Mouse (Mus musculus) ES-Bruce4 (cell line): Measurements from ENCODE around the gene Trmt10b. TPM values are rescaled to one million over a fixed set of nuclear protein-coding genes. Genes with fewer than 3 reads are reported as not detected.
A peak's percentile ranks its signal among the peaks of the same experiment; 100 is the strongest.

ENCODE experiments used
- H3K27ac ChIP-seq: 2 replicates; pipeline ENCODE4 v1.5.1; 2012; ENCODE audit warnings: low read length, inconsistent platforms; ENCODE audit not compliant: insufficient read depth
- H3K27me3 ChIP-seq: 2 replicates; pipeline ENCODE4 v1.6.1; 2012; ENCODE audit warnings: mild to moderate bottlenecking, low read length, inconsistent platforms; ENCODE audit not compliant: control insufficient read depth, poor library complexity, insufficient read depth, severe bottlenecking
- H3K36me3 ChIP-seq: 2 replicates; pipeline ENCODE4 v1.6.1; 2012; ENCODE audit warnings: inconsistent platforms, mild to moderate bottlenecking, low read length, moderate library complexity; ENCODE audit not compliant: control insufficient read depth, poor library complexity, insufficient read depth, severe bottlenecking
- H3K4me1 ChIP-seq: one replicate; pipeline ENCODE4 v1.8.1; 2011; ENCODE audit warnings: low read length; ENCODE audit not compliant: control insufficient read depth, insufficient read depth
- H3K4me3 ChIP-seq: 2 replicates; pipeline ENCODE4 v1.5.1; 2011; ENCODE audit warnings: low read depth, mild to moderate bottlenecking, low read length
- H3K9ac ChIP-seq: 2 replicates; pipeline ENCODE4 v1.6.1; 2012; ENCODE audit warnings: low read depth, mild to moderate bottlenecking, inconsistent platforms; ENCODE audit not compliant: poor library complexity, severe bottlenecking
- H3K9me3 ChIP-seq: replicated peaks from 2 replicates; pipeline ENCODE4 v1.6.1; 2012; ENCODE audit warnings: mild to moderate bottlenecking, low read length, inconsistent platforms; ENCODE audit not compliant: control insufficient read depth, poor library complexity, insufficient read depth, severe bottlenecking
- CTCF ChIP-seq: IDR thresholded peaks from one replicate; pipeline ENCODE4 v1.8.1; 2011; ENCODE audit warnings: low read depth, low read length
- EP300 ChIP-seq: IDR thresholded peaks from 2 replicates; pipeline ENCODE4 v1.6.1; 2011; ENCODE audit warnings: low read depth, low read length; ENCODE audit not compliant: insufficient read depth
- POLR2A ChIP-seq: IDR thresholded peaks from one replicate; pipeline ENCODE4 v1.8.1; 2011; ENCODE audit warnings: low read length; ENCODE audit not compliant: insufficient read depth
- polyA plus RNA-seq: library from polyadenylated mRNA; stranded (reverse); fragments of >200 nt; gene quantifications from 2 replicates; pipeline ENCODE4 v1.2.4, GENCODE M21; 2011; ENCODE audit warnings: low read depth; ENCODE audit not compliant: missing spikeins, insufficient read depth, insufficient read length

Trmt10b gene
- polyA plus RNA-seq, 1 experiment, result 19.8 TPM

GRCm38 (mm10) chr4:45261551-45261950, 35.4 kb upstream of the Trmt10b start:
- Histone ChIP-seq H3K27me3 (no peaks in the 10 kb centered on the region), H3K4me3 (no peak overlapping the region), H3K9me3 (no peaks in the 10 kb centered on the region), H3K9ac (no peak overlapping the region), H3K36me3 (no peaks in the 10 kb centered on the region), H3K27ac (no peak overlapping the region), H3K4me1 (no peaks in the 10 kb centered on the region)
- TF ChIP-seq CTCF, result no peak
- no peak for TF ChIP-seq POLR2A
- TF ChIP-seq EP300, result no peak

GRCm38 (mm10) chr4:45267883-45268282, 29.0 kb upstream of the Trmt10b start:
- no peaks in the 10 kb centered on the region for H3K27me3 ChIP-seq
- H3K27ac ChIP-seq, result no peak overlapping the region
- no peaks in the 10 kb centered on the region for H3K36me3 ChIP-seq
- no peaks in the 10 kb centered on the region for H3K9me3 ChIP-seq
- H3K9ac ChIP-seq, result no peak overlapping the region
- TF ChIP-seq POLR2A, result no peak
- TF ChIP-seq EP300, result no peak
- no peak for TF ChIP-seq CTCF
- no peaks in the 10 kb centered on the region for H3K4me1 ChIP-seq
- H3K4me3 ChIP-seq, result no peak overlapping the region

- Histone ChIP-seq H3K36me3 (no peaks in the 10 kb centered on the region), H3K27ac (no peak overlapping the region), H3K27me3 (no peaks in the 10 kb centered on the region), H3K4me3 (no peak overlapping the region), H3K9me3 (no peaks in the 10 kb centered on the region), H3K9ac (no peak overlapping the region), H3K4me1 (no peaks in the 10 kb centered on the region)
- TF ChIP-seq CTCF, result no peak
- TF ChIP-seq POLR2A, result no peak
- TF ChIP-seq EP300, result no peak
These were observed 25.9 kb upstream of the Trmt10b start for GRCm38 (mm10) chr4:45271041-45271452.

GRCm38 (mm10) chr4:45275770-45276169, 21.2 kb upstream of the Trmt10b start:
- TF ChIP-seq CTCF, result no peak
- TF ChIP-seq EP300, result no peak
- TF ChIP-seq POLR2A, result no peak
- no peaks in the 10 kb centered on the region for H3K4me1 ChIP-seq
- no peak overlapping the region for H3K9ac ChIP-seq
- H3K36me3 ChIP-seq, result no peaks in the 10 kb centered on the region
- no peak overlapping the region for H3K27ac ChIP-seq
- no peaks in the 10 kb centered on the region for H3K9me3 ChIP-seq
- no peaks in the 10 kb centered on the region for H3K27me3 ChIP-seq
- H3K4me3 ChIP-seq, result no peak overlapping the region

GRCm38 (mm10) chr4:45279292-45279691, 17.6 kb upstream of the Trmt10b start:
- H3K9ac ChIP-seq, result no peak overlapping the region
- TF ChIP-seq EP300 (no peak), POLR2A (no peak), CTCF (no peak)
- H3K36me3 ChIP-seq, result no peaks in the 10 kb centered on the region
- no peak overlapping the region for H3K4me3 ChIP-seq
- no peaks in the 10 kb centered on the region for H3K9me3 ChIP-seq
- H3K27me3 ChIP-seq, result no peaks in the 10 kb centered on the region
- no peak overlapping the region for H3K27ac ChIP-seq
- H3K4me1 ChIP-seq, result no peaks in the 10 kb centered on the region

GRCm38 (mm10) chr4:45279981-45280548, 16.9 kb upstream of the Trmt10b start:
- Histone ChIP-seq H3K36me3 (no peaks in the 10 kb centered on the region), H3K4me3 (no peak overlapping the region), H3K27ac (no peak overlapping the region), H3K9ac (no peak overlapping the region), H3K9me3 (no peaks in the 10 kb centered on the region), H3K27me3 (no peaks in the 10 kb centered on the region), H3K4me1 (peaks cover 3% of the 10 kb centered on the region)
- TF ChIP-seq CTCF (peak; percentile 90), POLR2A (no peak), EP300 (0 out of 2 replicates have a peak, but pooled peaks have one; percentile 6)
